Mouse (Mus musculus) forebrain, embryonic 12.5 days (tissue): Measurements from ENCODE around the gene Plcg2. TPM values are rescaled to one million over a fixed set of nuclear protein-coding genes. Genes with fewer than 3 reads are reported as not detected.

Source experiments
- ATAC-seq: fragments of 200-750 bp; cut with Nextera tagmentation; 2 replicates; pipeline ENCODE4 v1.8.0; 2017; ENCODE audit warnings: moderate TSS enrichment; ENCODE audit not compliant: low FRiP score
- H3K27ac ChIP-seq: fragments of 300-500 bp; sonication (generic); 2 replicates; pipeline ENCODE4 v1.5.1; 2016; ENCODE audit warnings: mild to moderate bottlenecking
- H3K27me3 ChIP-seq: fragments of 300-500 bp; sonication (generic); 2 replicates; pipeline ENCODE4 v1.6.1; 2016; ENCODE audit warnings: mild to moderate bottlenecking
- H3K36me3 ChIP-seq: fragments of 300-500 bp; sonication (generic); replicated peaks from 2 replicates; pipeline ENCODE4 v1.6.1; 2016; ENCODE audit warnings: mild to moderate bottlenecking
- H3K4me1 ChIP-seq: fragments of 300-500 bp; sonication (generic); 2 replicates; pipeline ENCODE4 v1.6.1; 2016
- H3K4me2 ChIP-seq: fragments of 300-500 bp; sonication (generic); 2 replicates; pipeline ENCODE4 v1.6.1; 2016; ENCODE audit warnings: mild to moderate bottlenecking, moderate library complexity
- H3K4me3 ChIP-seq: fragments of 300-500 bp; sonication (generic); replicated peaks from 2 replicates; pipeline ENCODE4 v1.5.1; 2016; ENCODE audit warnings: mild to moderate bottlenecking
- H3K9ac ChIP-seq: fragments of 300-500 bp; sonication (generic); 2 replicates; pipeline ENCODE4 v1.6.1; 2016; ENCODE audit warnings: mild to moderate bottlenecking
- H3K9me3 ChIP-seq: fragments of 300-500 bp; sonication (generic); 2 replicates; pipeline ENCODE4 v1.6.1; 2016
- WGBS: fragments of 180-500 bp; shearing (Covaris S2); methylation state at CpG from one replicate; pipeline ENCODE4 v1.1.7; 2016; 5-methylcytosine and 5-hydroxymethylcytosine counted together
- polyA plus RNA-seq: library from polyadenylated mRNA; unstranded; fragments of >200 nt; fragmentation: Nextera tagmentation; extraction: Ambion mirVana; gene quantifications from 2 replicates; pipeline ENCODE4 v1.2.1, GENCODE M21; 2016

Plcg2 gene
- polyA plus RNA-seq, 1 experiment from 2014 or later: 1.6 TPM

DNA sequence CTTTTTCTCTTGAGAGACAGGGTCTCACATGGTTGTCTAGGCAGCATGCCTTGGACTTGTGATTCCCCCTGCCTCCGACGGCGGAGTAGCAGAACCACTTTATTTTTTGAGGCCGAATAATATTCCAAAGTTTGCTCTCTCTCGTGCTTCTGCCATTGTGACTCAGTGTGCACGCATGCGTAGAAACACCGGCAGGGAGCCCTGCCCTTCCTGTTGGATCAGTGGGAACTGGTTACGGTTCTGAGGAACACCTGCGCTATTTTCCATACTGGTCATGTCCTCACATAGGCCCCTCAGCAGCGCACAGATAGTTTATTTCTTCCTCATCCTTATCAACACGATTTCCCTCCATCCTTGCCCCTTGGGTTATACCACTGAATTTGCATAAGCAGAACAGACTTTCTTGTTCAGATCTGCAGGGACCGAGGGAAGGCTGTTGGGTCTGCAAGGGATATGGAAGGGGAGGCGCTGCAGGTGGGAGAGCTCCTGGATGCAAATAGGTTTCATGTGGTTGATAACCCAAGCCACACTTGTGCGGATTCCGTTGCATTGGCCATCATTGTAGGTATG lies 64.4 kb downstream of the Plcg2 start:
- 25% methylated on average over 16 of the region's 16 CpGs for WGBS
- Histone ChIP-seq H3K4me3 (peak overlapping the region; percentile 7; the same call in 1 of the 2 replicates), H3K27ac (no peak overlapping the region), H3K9me3 (no peaks in the 10 kb centered on the region), H3K36me3 (no peaks in the 10 kb centered on the region), H3K9ac (no peak overlapping the region), H3K27me3 (peaks cover 10% of the 10 kb centered on the region; the same call in 1 of the 2 replicates), H3K4me2 (peak overlapping the region; percentile 41), H3K4me1 (0 out of 2 replicates have a peak, but pooled peaks cover 7% of the 10 kb centered on the region)
- ATAC-seq: no peak

DNA sequence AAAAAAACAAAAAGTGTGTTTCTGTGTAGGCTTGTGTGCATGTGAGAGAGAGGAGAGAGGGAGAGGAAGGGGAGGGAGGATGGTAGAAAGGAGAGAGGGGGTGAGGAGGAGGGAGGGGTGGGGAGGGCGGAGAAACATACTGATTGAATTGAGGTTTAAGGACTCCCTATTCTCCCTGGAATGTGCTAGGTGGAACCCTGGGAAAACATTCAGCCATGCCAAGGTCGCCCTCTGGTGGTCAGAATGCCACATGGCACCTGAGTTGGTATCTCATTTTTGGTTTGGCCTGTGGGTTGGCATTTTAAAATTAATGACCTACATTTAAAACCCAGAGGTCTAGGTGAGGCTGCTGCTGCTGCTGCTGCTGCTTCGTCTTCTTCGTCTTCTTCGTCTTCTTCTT lies 71.3 kb downstream of the Plcg2 start:
- Histone ChIP-seq H3K9ac (no peak overlapping the region), H3K27me3 (no peaks in the 10 kb centered on the region), H3K4me1 (no peaks in the 10 kb centered on the region), H3K9me3 (no peaks in the 10 kb centered on the region), H3K4me3 (no peak overlapping the region), H3K4me2 (no peak overlapping the region), H3K27ac (no peak overlapping the region), H3K36me3 (no peaks in the 10 kb centered on the region)
- WGBS: 36% methylated on average over 5 of the region's 5 CpGs
- ATAC-seq: no peak

DNA sequence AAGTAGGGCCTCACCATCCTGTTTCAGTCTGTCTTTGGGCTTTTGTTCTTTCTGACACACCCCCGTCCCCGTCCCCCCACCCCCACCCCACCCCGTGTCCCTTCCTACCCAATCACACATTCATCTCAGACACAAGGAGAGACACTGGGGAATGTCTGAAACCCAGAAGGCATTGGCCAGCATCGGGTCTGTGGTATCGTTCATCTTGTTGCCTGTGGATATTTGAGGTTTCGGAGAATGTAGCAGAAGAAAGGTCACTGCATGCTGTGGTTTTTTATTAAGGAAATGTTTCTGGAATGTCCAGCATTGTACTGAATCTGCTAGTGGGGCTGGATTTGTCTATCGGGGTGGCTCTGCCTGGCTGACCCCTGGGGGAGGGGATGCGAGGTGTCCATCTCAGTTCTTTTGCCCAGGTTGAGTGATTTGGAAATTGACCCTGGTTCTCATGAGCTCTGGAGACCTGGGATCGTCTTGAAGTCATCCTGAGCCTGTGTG lies 78.2 kb downstream of the Plcg2 start:
- Histone ChIP-seq H3K9me3 (no peaks in the 10 kb centered on the region), H3K27ac (no peak overlapping the region), H3K4me2 (no peak overlapping the region), H3K27me3 (no peaks in the 10 kb centered on the region), H3K36me3 (no peaks in the 10 kb centered on the region), H3K4me1 (no peaks in the 10 kb centered on the region), H3K4me3 (no peak overlapping the region), H3K9ac (no peak overlapping the region)
- no peak for ATAC-seq
- 57% methylated on average over 9 of the region's 9 CpGs for WGBS

DNA sequence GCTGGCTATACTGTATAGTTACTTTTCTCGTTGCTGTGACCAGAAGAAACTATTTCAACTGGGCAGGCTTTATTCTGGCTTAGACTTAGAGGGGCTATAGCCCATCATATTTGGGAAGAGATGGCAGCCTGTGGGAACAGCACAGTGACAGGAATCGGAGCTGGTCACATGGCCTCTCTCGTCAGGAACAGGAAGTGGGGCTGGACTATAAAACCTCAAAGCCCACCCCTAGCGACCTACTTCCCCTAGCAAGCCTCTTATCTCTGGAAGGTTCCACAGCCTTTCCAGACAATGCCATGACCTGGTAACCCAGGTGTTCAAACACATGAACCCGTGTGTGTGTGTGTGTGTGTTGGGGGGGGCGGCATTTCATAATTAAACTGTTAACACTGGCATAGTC lies 79.0 kb downstream of the Plcg2 start:
- ATAC-seq: no peak
- Histone ChIP-seq H3K27ac (no peak overlapping the region), H3K9ac (no peak overlapping the region), H3K4me1 (no peaks in the 10 kb centered on the region), H3K36me3 (no peaks in the 10 kb centered on the region), H3K4me3 (no peak overlapping the region), H3K9me3 (no peaks in the 10 kb centered on the region), H3K27me3 (no peaks in the 10 kb centered on the region), H3K4me2 (no peak overlapping the region)
- WGBS: 91% methylated on average over 6 of the region's 6 CpGs

DNA sequence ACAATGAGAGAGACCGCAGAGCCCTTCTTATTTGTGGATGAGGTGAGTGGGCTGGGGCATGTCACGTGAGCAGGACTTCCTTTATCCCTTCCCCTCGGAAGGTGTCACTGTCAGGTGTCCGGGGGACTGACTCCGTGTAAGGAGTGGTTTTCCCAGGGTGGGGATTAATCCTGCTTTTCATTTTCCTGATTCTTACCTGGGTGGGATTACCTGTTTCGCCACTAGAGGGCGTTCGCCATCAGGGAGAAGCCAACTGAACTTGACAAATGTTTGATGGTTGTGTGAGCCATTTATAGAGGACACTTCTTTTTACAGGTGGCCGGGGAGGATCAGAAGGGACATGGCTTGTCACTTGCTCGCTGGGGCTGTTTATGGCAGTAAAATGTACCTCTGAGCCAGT lies 79.8 kb downstream of the Plcg2 start:
- Histone ChIP-seq H3K4me3 (no peak overlapping the region), H3K27me3 (no peaks in the 10 kb centered on the region), H3K4me1 (no peaks in the 10 kb centered on the region), H3K36me3 (no peaks in the 10 kb centered on the region), H3K4me2 (no peak overlapping the region), H3K9ac (no peak overlapping the region), H3K9me3 (no peaks in the 10 kb centered on the region), H3K27ac (no peak overlapping the region)
- no peak for ATAC-seq
- 55% methylated on average over 10 of the region's 10 CpGs for WGBS

DNA sequence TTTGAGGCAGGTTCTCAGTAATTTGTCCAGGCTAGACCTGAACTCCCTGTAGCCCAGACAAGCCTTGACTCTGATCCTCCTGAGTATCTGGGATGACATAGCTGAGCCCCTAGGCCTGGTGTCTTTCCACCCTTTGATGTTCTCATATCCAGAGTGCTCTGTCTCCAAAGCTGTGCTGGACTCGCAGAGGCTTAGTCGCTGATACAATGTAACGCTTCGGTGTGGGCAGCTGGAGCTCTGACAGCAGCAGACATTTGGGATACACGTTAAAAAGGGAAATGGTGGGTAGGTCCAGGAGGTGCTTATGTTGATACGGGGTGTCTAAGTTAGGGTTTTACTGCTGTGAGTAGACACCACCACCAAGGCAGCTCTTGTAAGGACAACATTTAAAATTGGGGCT lies 80.8 kb downstream of the Plcg2 start:
- no peak for ATAC-seq
- 91% methylated on average over 6 of the region's 6 CpGs for WGBS
- Histone ChIP-seq H3K27ac (no peak overlapping the region), H3K27me3 (no peaks in the 10 kb centered on the region), H3K36me3 (no peaks in the 10 kb centered on the region), H3K4me2 (no peak overlapping the region), H3K9me3 (no peaks in the 10 kb centered on the region), H3K9ac (no peak overlapping the region), H3K4me1 (no peaks in the 10 kb centered on the region), H3K4me3 (no peak overlapping the region)

DNA sequence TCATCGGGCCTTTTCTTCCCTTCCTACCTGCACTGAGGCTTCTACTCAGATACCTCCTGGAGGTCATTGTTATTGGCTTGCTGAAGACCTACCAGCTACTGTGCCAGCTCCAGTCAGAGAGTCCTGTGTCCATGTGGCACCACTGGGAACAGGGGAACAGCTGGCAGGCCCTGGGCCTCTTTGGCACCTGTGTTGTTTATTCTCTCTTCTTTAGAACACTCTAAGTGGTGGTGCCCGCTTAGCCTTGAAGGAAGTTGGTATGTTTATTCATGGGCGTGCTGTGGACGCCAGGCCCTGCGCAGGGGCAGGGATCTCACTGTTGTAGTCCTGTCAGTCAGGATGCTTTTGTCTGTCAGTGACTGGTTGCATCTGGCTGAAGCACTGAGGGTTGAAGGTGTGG lies 95.8 kb downstream of the Plcg2 start:
- H3K4me1 ChIP-seq: no peaks in the 10 kb centered on the region
- H3K4me3 ChIP-seq: no peak overlapping the region
- H3K9ac ChIP-seq: no peak overlapping the region
- 89% methylated on average over 5 of the region's 5 CpGs for WGBS
- no peak overlapping the region for H3K27ac ChIP-seq
- no peaks in the 10 kb centered on the region for H3K27me3 ChIP-seq
- no peak for ATAC-seq
- H3K36me3 ChIP-seq: no peaks in the 10 kb centered on the region
- no peak overlapping the region for H3K4me2 ChIP-seq
- no peaks in the 10 kb centered on the region for H3K9me3 ChIP-seq

DNA sequence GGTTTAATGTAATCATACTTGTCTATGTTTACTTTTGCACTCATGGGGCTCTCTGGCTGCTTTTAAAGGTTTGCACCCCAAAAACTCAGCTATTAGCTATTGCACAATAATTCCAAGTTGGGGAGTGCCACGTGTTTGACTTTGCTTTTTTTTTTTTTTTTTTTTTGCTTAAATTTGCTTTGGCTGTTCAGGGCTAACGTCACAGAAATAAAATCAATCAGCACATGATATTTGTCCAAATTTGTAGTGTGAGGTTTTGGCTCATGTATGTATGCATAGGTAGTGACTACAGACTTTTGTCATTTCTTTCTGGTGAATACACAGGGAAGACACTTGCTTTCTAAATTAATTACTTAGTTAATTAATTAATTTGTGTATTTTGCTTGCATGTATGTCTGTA lies 96.9 kb downstream of the Plcg2 start:
- Histone ChIP-seq H3K36me3 (no peaks in the 10 kb centered on the region), H3K4me3 (no peak overlapping the region), H3K27ac (no peak overlapping the region), H3K9ac (no peak overlapping the region), H3K9me3 (no peaks in the 10 kb centered on the region), H3K4me1 (no peaks in the 10 kb centered on the region), H3K27me3 (no peaks in the 10 kb centered on the region), H3K4me2 (no peak overlapping the region)
- 91% methylated on average over 2 of the region's 2 CpGs for WGBS
- no peak for ATAC-seq

DNA sequence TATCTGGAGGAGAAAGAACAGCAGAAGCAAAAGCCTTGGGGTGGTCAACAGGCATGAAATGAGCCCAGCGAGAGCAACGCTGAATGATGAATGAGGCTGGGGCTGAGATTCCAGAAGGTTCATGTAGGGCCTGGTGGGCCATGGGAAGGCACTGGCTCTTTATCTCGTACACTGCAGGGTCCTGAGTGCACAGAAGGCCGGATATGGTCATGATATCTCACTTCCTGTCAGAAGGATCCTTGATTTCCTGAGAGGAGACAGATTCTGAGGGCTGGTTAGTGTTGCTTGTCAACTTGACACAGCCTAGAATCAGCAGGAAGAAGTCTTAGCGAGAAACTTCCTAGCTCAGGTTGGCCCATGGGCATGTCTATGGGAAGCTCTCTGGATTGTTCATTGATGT lies 98.7 kb downstream of the Plcg2 start:
- H3K27ac ChIP-seq: no peak overlapping the region
- H3K9me3 ChIP-seq: 0 out of 2 replicates have a peak, but pooled peaks cover 3% of the 10 kb centered on the region
- no peak overlapping the region for H3K4me3 ChIP-seq
- H3K9ac ChIP-seq: no peak overlapping the region
- H3K27me3 ChIP-seq: no peaks in the 10 kb centered on the region
- WGBS: 92% methylated on average over 5 of the region's 5 CpGs
- no peak overlapping the region for H3K4me2 ChIP-seq
- no peak for ATAC-seq
- H3K4me1 ChIP-seq: no peaks in the 10 kb centered on the region
- H3K36me3 ChIP-seq: no peaks in the 10 kb centered on the region

DNA sequence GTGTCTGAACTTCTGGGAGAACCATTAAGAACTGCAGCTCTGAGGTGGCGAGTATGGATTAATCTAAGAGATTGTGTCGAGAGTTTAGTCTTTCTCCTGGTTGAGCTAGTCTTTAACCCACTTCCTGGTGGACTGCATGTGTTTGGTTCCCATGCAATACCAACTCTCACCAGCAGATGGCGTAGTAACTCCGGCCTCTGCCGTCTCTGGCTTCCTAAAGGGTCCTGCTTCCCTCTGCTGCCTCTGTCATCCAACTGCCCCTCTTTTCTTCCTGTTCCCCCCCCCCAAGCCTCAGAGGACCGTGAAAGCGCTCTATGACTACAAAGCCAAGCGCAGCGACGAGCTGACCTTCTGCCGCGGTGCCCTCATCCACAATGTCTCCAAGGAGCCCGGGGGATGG lies 102.7 kb downstream of the Plcg2 start:
- Histone ChIP-seq H3K36me3 (no peaks in the 10 kb centered on the region), H3K27ac (no peak overlapping the region), H3K4me3 (no peak overlapping the region), H3K4me2 (no peak overlapping the region), H3K27me3 (no peaks in the 10 kb centered on the region), H3K9ac (no peak overlapping the region), H3K4me1 (no peaks in the 10 kb centered on the region), H3K9me3 (0 out of 2 replicates have a peak, but pooled peaks cover 3% of the 10 kb centered on the region)
- no peak for ATAC-seq
- WGBS: 71% methylated on average over 13 of the region's 13 CpGs

DNA sequence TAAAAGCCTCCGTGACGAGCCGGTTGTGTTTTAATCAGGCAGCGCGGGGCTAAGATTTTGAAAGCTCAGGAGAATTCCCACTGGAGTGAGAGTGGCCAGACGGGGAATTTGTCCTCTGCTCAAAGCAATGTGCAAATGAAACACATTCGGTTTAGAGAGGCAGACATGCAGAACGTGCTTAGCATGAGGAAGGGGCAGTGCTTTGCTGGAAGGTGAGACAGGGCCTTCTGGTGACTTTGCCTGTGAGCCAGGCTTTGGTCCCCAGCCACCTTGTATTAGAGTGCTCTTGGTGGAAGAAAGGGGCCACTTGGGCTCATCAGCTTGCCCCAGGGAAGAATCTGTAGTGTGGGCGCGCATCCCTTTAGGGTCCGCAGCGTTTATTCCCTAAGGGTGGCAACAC lies 106.0 kb downstream of the Plcg2 start:
- H3K36me3 ChIP-seq: no peaks in the 10 kb centered on the region
- H3K27me3 ChIP-seq: no peaks in the 10 kb centered on the region
- no peaks in the 10 kb centered on the region for H3K4me1 ChIP-seq
- 85% methylated on average over 12 of the region's 12 CpGs for WGBS
- no peak overlapping the region for H3K9ac ChIP-seq
- H3K4me2 ChIP-seq: no peak overlapping the region
- H3K9me3 ChIP-seq: 0 out of 2 replicates have a peak, but pooled peaks cover 3% of the 10 kb centered on the region
- no peak overlapping the region for H3K27ac ChIP-seq
- no peak for ATAC-seq
- no peak overlapping the region for H3K4me3 ChIP-seq

DNA sequence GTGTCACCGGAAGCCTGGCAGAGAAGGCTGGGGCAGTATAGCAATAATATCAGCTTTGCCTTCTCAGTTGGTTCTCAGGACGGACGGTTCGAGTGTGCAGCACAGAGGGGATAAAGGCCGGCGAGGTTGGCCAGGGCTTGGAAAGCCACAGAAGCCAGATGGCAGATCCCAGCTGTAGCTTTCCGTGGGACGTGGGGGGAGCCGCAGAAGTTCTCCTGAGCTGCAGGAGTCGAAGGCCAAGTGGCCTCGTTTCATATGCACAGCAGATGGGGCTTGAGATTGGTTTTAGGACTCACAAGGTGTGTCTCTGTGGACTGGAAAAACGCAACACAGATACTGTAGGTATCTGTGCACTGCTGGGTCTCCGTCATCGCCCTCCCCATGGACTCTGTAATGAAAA lies 106.6 kb downstream of the Plcg2 start:
- H3K4me1 ChIP-seq: no peaks in the 10 kb centered on the region
- H3K27me3 ChIP-seq: no peaks in the 10 kb centered on the region
- 94% methylated on average over 14 of the region's 14 CpGs for WGBS
- H3K9me3 ChIP-seq: 0 out of 2 replicates have a peak, but pooled peaks cover 3% of the 10 kb centered on the region
- no peak overlapping the region for H3K4me2 ChIP-seq
- no peak for ATAC-seq
- no peak overlapping the region for H3K27ac ChIP-seq
- H3K9ac ChIP-seq: no peak overlapping the region
- H3K4me3 ChIP-seq: no peak overlapping the region
- H3K36me3 ChIP-seq: no peaks in the 10 kb centered on the region

DNA sequence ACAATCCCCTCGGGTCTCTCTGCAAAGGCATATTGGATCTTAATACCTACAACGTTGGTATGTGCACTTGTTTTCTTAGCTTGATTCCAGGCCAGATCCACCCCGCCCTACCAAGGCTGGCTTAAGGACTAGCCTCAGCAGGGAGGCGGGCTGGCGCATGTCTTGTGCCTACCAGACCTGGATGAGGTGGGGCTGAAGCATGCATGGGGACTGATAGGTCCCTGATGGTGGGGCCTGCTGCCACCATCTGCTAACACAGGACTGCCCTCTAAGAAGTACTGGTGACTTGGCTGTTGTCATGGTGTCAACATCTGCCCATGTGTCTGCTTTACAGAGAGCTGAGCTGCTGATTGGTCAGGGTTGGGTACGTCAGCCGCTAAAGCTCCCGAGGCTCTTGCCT lies 107.1 kb downstream of the Plcg2 start:
- Histone ChIP-seq H3K4me1 (no peaks in the 10 kb centered on the region), H3K4me2 (no peak overlapping the region), H3K4me3 (no peak overlapping the region), H3K9me3 (0 out of 2 replicates have a peak, but pooled peaks cover 3% of the 10 kb centered on the region), H3K27ac (no peak overlapping the region), H3K9ac (no peak overlapping the region), H3K36me3 (no peaks in the 10 kb centered on the region), H3K27me3 (no peaks in the 10 kb centered on the region)
- 94% methylated on average over 8 of the region's 8 CpGs for WGBS
- no peak for ATAC-seq
